In the genomic region with DNA sequence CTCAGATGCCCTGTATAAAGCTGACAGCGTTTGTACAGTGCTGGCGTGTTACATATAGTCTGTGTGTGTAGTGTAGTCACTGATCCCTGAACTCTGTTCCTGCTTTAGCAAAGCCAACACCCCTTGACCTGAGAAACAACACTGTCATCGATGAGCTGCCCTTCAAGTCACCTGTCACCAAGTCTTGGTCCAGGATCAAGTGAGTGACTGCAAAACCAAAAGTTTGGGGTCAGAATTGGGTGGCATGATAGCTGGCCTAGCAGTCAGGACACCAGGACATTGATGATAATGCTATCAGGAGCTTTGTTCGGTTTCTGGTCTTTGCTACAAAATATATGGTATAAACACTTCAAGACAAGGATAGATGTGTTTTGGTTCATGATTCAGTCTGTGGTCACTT, we compare ENCODE assay signal across 20 mouse cellular contexts.
"Had no signal": no experiment of that assay in that cellular context is flagged by ENCODE, and none has a peak within 500 bp of the region (broad histone marks: within the 10 kb centered on the region; RNA-seq: fewer than 3 reads in every experiment).

No protein-coding gene starts in this region.

- H3K4me1 ChIP-seq: limb, embryonic 12.5 days; limb, embryonic 15.5 days; midbrain, embryonic 15.5 days; neural tube, embryonic 13.5 days; stomach, embryonic 15.5 days had no signal

- H3K27me3 ChIP-seq: limb, embryonic 12.5 days; limb, embryonic 15.5 days; midbrain, embryonic 15.5 days; neural tube, embryonic 13.5 days; stomach, embryonic 15.5 days had no signal

- DNase-seq: kidney, adult 9 months; kidney, postnatal 14 days; kidney, postnatal 4 days; left cerebral cortex, postnatal 4 days; liver, postnatal 0 days; lung, embryonic 14.5 days; retina, postnatal 1 day; right cerebral cortex, postnatal 25 days; spleen, adult 18-20 months; thymus, postnatal 25 days had no signal

- H3K9me3 ChIP-seq: limb, embryonic 12.5 days; limb, embryonic 15.5 days; midbrain, embryonic 15.5 days; neural tube, embryonic 13.5 days; stomach, embryonic 15.5 days had no signal

- H3K4me3 ChIP-seq: limb, embryonic 12.5 days; limb, embryonic 15.5 days; midbrain, embryonic 15.5 days; myocyte; neural tube, embryonic 13.5 days; stomach, embryonic 15.5 days had no signal

- H3K9ac ChIP-seq: limb, embryonic 12.5 days; limb, embryonic 15.5 days; liver, embryonic 14.5 days; liver, postnatal 0 days; lung, embryonic 14.5 days; midbrain, embryonic 15.5 days; neural tube, embryonic 13.5 days; stomach, embryonic 15.5 days had no signal

- H3K4me2 ChIP-seq: limb, embryonic 12.5 days; limb, embryonic 15.5 days; liver, embryonic 11.5 days; lung, embryonic 14.5 days; midbrain, embryonic 15.5 days; neural tube, embryonic 13.5 days; stomach, embryonic 15.5 days had no signal

- H3K27ac ChIP-seq: limb, embryonic 12.5 days; limb, embryonic 15.5 days; liver, embryonic 14.5 days; macrophage; midbrain, embryonic 15.5 days; neural tube, embryonic 13.5 days; stomach, embryonic 15.5 days had no signal

- ATAC-seq: liver, postnatal 0 days; lung, postnatal 0 days; midbrain, embryonic 15.5 days had no signal
